Mouse (Mus musculus) neural tube, embryonic 12.5 days (tissue): ENCODE measurements around the gene Trp53tg5. TPM values are rescaled to one million over a fixed set of nuclear protein-coding genes. Genes with fewer than 3 reads are reported as not detected.

ENCODE experiments used
- ATAC-seq: fragments of 200-750 bp; cut with Nextera tagmentation; 2 replicates; pipeline ENCODE4 v1.8.0; 2017; ENCODE audit warnings: low read depth, mild to moderate bottlenecking, moderate TSS enrichment, moderate library complexity; ENCODE audit not compliant: low FRiP score
- H3K27ac ChIP-seq: fragments of 300-500 bp; sonication (generic); 2 replicates; pipeline ENCODE4 v1.5.1; 2016
- H3K27me3 ChIP-seq: fragments of 300-500 bp; sonication (generic); replicated peaks from 2 replicates; pipeline ENCODE4 v1.6.1; 2016; ENCODE audit warnings: mild to moderate bottlenecking
- H3K36me3 ChIP-seq: fragments of 300-500 bp; sonication (generic); 2 replicates; pipeline ENCODE4 v1.6.1; 2016; ENCODE audit warnings: mild to moderate bottlenecking
- H3K4me1 ChIP-seq: fragments of 300-500 bp; sonication (generic); 2 replicates; pipeline ENCODE4 v1.6.1; 2016
- H3K4me2 ChIP-seq: fragments of 300-500 bp; sonication (generic); replicated peaks from 2 replicates; pipeline ENCODE4 v1.6.1; 2016; ENCODE audit warnings: mild to moderate bottlenecking
- H3K4me3 ChIP-seq: fragments of 300-500 bp; sonication (generic); 2 replicates; pipeline ENCODE4 v1.5.1; 2016
- H3K9ac ChIP-seq: fragments of 300-500 bp; sonication (generic); 2 replicates; pipeline ENCODE4 v1.6.1; 2016; ENCODE audit warnings: mild to moderate bottlenecking
- H3K9me3 ChIP-seq: fragments of 300-500 bp; sonication (generic); 2 replicates; pipeline ENCODE4 v1.6.1; 2016; ENCODE audit warnings: mild to moderate bottlenecking
- WGBS: fragments of 180-500 bp; shearing (Covaris S2); methylation state at CpG from one replicate; pipeline ENCODE4 v1.1.7; 2016; 5-methylcytosine and 5-hydroxymethylcytosine counted together
- polyA plus RNA-seq: library from polyadenylated mRNA; unstranded; fragments of >200 nt; fragmentation: Nextera tagmentation; extraction: Ambion mirVana; gene quantifications from 2 replicates; pipeline ENCODE4 v1.2.1, GENCODE M21; 2016

Gene Trp53tg5
- polyA plus RNA-seq, 1 experiment from 2014 or later = not detected

GRCm38 (mm10) chr2:164443460-164444000, 30.0 kb downstream of the Trp53tg5 start, which contains the start of gene Sdc4:
Gene Sdc4 (minus strand): TSS chr2:164443887.
- Histone ChIP-seq H3K4me1 (peaks cover 19% of the 10 kb centered on the region), H3K27me3 (peaks cover 17% of the 10 kb centered on the region), H3K9ac (peak within 1 kb of the TSS; percentile 59), H3K4me3 (peak within 1 kb of the TSS; percentile 48), H3K9me3 (no peaks in the 10 kb centered on the region), H3K4me2 (peak within 1 kb of the TSS; percentile 92), H3K27ac (no peak within 1 kb of the TSS), H3K36me3 (no peaks in the 10 kb centered on the region)
- peak; percentile 23; the same call in 1 of the 2 replicates for ATAC-seq
- 4% methylated on average over 18 of the region's 18 CpGs for WGBS

- under 1% methylated on average over 26 of the region's 26 CpGs for WGBS
- peak overlapping the region; percentile 92 for H3K4me2 ChIP-seq
- H3K4me1 ChIP-seq = peaks cover 19% of the 10 kb centered on the region
- H3K27ac ChIP-seq = no peak overlapping the region
- peak overlapping the region; percentile 48 for H3K4me3 ChIP-seq
- no peaks in the 10 kb centered on the region for H3K36me3 ChIP-seq
- H3K9me3 ChIP-seq = no peaks in the 10 kb centered on the region
- ATAC-seq = peak; percentile 94
- H3K9ac ChIP-seq = peak overlapping the region; percentile 59
- peaks cover 17% of the 10 kb centered on the region for H3K27me3 ChIP-seq
Measured at GRCm38 (mm10) chr2:164443051-164443437, 30.5 kb downstream of the Trp53tg5 start.

GRCm38 (mm10) chr2:164442315-164443050, 31.0 kb downstream of the Trp53tg5 start:
- WGBS = 3% methylated on average over 29 of the region's 29 CpGs
- Histone ChIP-seq H3K9ac (peak overlapping the region; percentile 59), H3K4me2 (peak overlapping the region; percentile 92), H3K27ac (no peak overlapping the region), H3K4me1 (peaks cover 19% of the 10 kb centered on the region), H3K36me3 (no peaks in the 10 kb centered on the region), H3K4me3 (peak overlapping the region; percentile 48), H3K27me3 (peaks cover 17% of the 10 kb centered on the region), H3K9me3 (no peaks in the 10 kb centered on the region)
- peak; percentile 70 for ATAC-seq

- Histone ChIP-seq H3K9ac (no peak overlapping the region), H3K4me3 (no peak overlapping the region), H3K9me3 (no peaks in the 10 kb centered on the region), H3K4me1 (peaks cover 19% of the 10 kb centered on the region), H3K4me2 (peak overlapping the region; percentile 92), H3K27me3 (peaks cover 17% of the 10 kb centered on the region), H3K27ac (no peak overlapping the region), H3K36me3 (no peaks in the 10 kb centered on the region)
- no peak for ATAC-seq
- WGBS = 21% methylated on average over 7 of the region's 7 CpGs
Measured at GRCm38 (mm10) chr2:164441731-164442130, 31.8 kb downstream of the Trp53tg5 start.

GRCm38 (mm10) chr2:164441155-164441554, 32.4 kb downstream of the Trp53tg5 start:
- no peaks in the 10 kb centered on the region for H3K9me3 ChIP-seq
- H3K4me1 ChIP-seq = peaks cover 19% of the 10 kb centered on the region
- no peak overlapping the region for H3K4me3 ChIP-seq
- peaks cover 17% of the 10 kb centered on the region for H3K27me3 ChIP-seq
- 32% methylated on average over 8 of the region's 8 CpGs for WGBS
- H3K4me2 ChIP-seq = peak overlapping the region; percentile 92
- H3K36me3 ChIP-seq = no peaks in the 10 kb centered on the region
- no peak for ATAC-seq
- no peak overlapping the region for H3K27ac ChIP-seq
- no peak overlapping the region for H3K9ac ChIP-seq

- Histone ChIP-seq H3K9me3 (no peaks in the 10 kb centered on the region), H3K27me3 (peaks cover 17% of the 10 kb centered on the region), H3K4me1 (peaks cover 19% of the 10 kb centered on the region), H3K4me2 (no peak overlapping the region), H3K27ac (no peak overlapping the region), H3K9ac (no peak overlapping the region), H3K4me3 (no peak overlapping the region), H3K36me3 (no peaks in the 10 kb centered on the region)
- 82% methylated on average over 5 of the region's 5 CpGs for WGBS
- no peak for ATAC-seq
Measured at GRCm38 (mm10) chr2:164440314-164440713, 33.2 kb downstream of the Trp53tg5 start.

- Histone ChIP-seq H3K27ac (no peak overlapping the region), H3K36me3 (no peaks in the 10 kb centered on the region), H3K9me3 (no peaks in the 10 kb centered on the region), H3K4me2 (no peak overlapping the region), H3K9ac (no peak overlapping the region), H3K27me3 (peaks cover 17% of the 10 kb centered on the region), H3K4me1 (peaks cover 19% of the 10 kb centered on the region), H3K4me3 (no peak overlapping the region)
- WGBS = 74% methylated on average over 3 of the region's 3 CpGs
- ATAC-seq = no peak
Measured at GRCm38 (mm10) chr2:164439001-164439421, 34.5 kb downstream of the Trp53tg5 start.

GRCm38 (mm10) chr2:164438257-164438656, 35.3 kb downstream of the Trp53tg5 start:
- peaks cover 17% of the 10 kb centered on the region for H3K4me1 ChIP-seq
- no peaks in the 10 kb centered on the region for H3K36me3 ChIP-seq
- WGBS = 58% methylated on average over 8 of the region's 8 CpGs
- ATAC-seq = no peak
- no peak overlapping the region for H3K4me3 ChIP-seq
- H3K9me3 ChIP-seq = no peaks in the 10 kb centered on the region
- H3K9ac ChIP-seq = no peak overlapping the region
- no peak overlapping the region for H3K4me2 ChIP-seq
- no peak overlapping the region for H3K27ac ChIP-seq
- peaks cover 17% of the 10 kb centered on the region for H3K27me3 ChIP-seq

GRCm38 (mm10) chr2:164437710-164438109, 35.8 kb downstream of the Trp53tg5 start:
- peaks cover 16% of the 10 kb centered on the region for H3K4me1 ChIP-seq
- no peak for ATAC-seq
- H3K36me3 ChIP-seq = no peaks in the 10 kb centered on the region
- H3K27me3 ChIP-seq = peaks cover 16% of the 10 kb centered on the region
- no peak overlapping the region for H3K4me2 ChIP-seq
- no peak overlapping the region for H3K27ac ChIP-seq
- no peaks in the 10 kb centered on the region for H3K9me3 ChIP-seq
- WGBS = 71% methylated on average over 6 of the region's 6 CpGs
- H3K9ac ChIP-seq = no peak overlapping the region
- no peak overlapping the region for H3K4me3 ChIP-seq

GRCm38 (mm10) chr2:164436961-164437360, 36.6 kb downstream of the Trp53tg5 start:
- H3K27ac ChIP-seq = no peak overlapping the region
- no peak overlapping the region for H3K4me2 ChIP-seq
- H3K36me3 ChIP-seq = no peaks in the 10 kb centered on the region
- peaks cover 13% of the 10 kb centered on the region for H3K4me1 ChIP-seq
- no peaks in the 10 kb centered on the region for H3K9me3 ChIP-seq
- WGBS = 47% methylated on average over 3 of the region's 3 CpGs
- no peak overlapping the region for H3K9ac ChIP-seq
- peaks cover 9% of the 10 kb centered on the region for H3K27me3 ChIP-seq
- ATAC-seq = no peak
- no peak overlapping the region for H3K4me3 ChIP-seq

GRCm38 (mm10) chr2:164436215-164436913, 37.2 kb downstream of the Trp53tg5 start:
- WGBS = 29% methylated on average over 8 of the region's 8 CpGs
- Histone ChIP-seq H3K27ac (no peak overlapping the region), H3K9ac (no peak overlapping the region), H3K27me3 (peaks cover 3% of the 10 kb centered on the region), H3K4me2 (no peak overlapping the region), H3K4me3 (no peak overlapping the region), H3K4me1 (peaks cover 8% of the 10 kb centered on the region; the same call in 1 of the 2 replicates), H3K9me3 (no peaks in the 10 kb centered on the region), H3K36me3 (no peaks in the 10 kb centered on the region)
- ATAC-seq = no peak
